Mouse (Mus musculus) c-Kit-positive CD71-positive TER-119-negative erythroid progenitor cells, embryonic 14.5 days (primary cell): ENCODE measurements around the gene Rab37.

ENCODE experiments used
- DNase-seq: peaks from one replicate; pipeline ENCODE4 v3.0.0-alpha.2; 2013; ENCODE audit warnings: low read depth

Rab37 gene

GRCm38 (mm10) chr11:115167631-115168249 is 76.5 kb downstream of the Rab37 start:
- DNase-seq = no peak

- DNase-seq = no peak
Measured at GRCm38 (mm10) chr11:115169430-115169829, 78.2 kb downstream of the Rab37 start.

GRCm38 (mm10) chr11:115171125-115171524 is 79.9 kb downstream of the Rab37 start:
- DNase-seq = no peak

GRCm38 (mm10) chr11:115172825-115173287 is 81.6 kb downstream of the Rab37 start:
- DNase-seq = no peak

GRCm38 (mm10) chr11:115173549-115174339 is 82.5 kb downstream of the Rab37 start:
- no peak for DNase-seq

GRCm38 (mm10) chr11:115176399-115177190 is 85.4 kb downstream of the Rab37 start:
- no peak for DNase-seq

GRCm38 (mm10) chr11:115177559-115178195 is 86.4 kb downstream of the Rab37 start:
- no peak for DNase-seq

GRCm38 (mm10) chr11:115178766-115179165 is 87.5 kb downstream of the Rab37 start:
- DNase-seq = no peak

- no peak for DNase-seq
Measured at GRCm38 (mm10) chr11:115179191-115179590, 88.0 kb downstream of the Rab37 start.

GRCm38 (mm10) chr11:115179881-115180280 is 88.7 kb downstream of the Rab37 start:
- no peak for DNase-seq

- peak; percentile 67 for DNase-seq
Measured at GRCm38 (mm10) chr11:115181913-115182638, 90.8 kb downstream of the Rab37 start.

GRCm38 (mm10) chr11:115184973-115185372 is 93.7 kb downstream of the Rab37 start:
- no peak for DNase-seq

GRCm38 (mm10) chr11:115187224-115187639 is 96.0 kb downstream of the Rab37 start, which contains the start of gene Tmem104:
Tmem104 (plus strand) TSS chr11:115187487.
- DNase-seq = peak; percentile 97

- no peak for DNase-seq
Measured at GRCm38 (mm10) chr11:115187693-115188092, 96.5 kb downstream of the Rab37 start, which contains the start of gene Nat9. Nat9 (minus strand) TSS chr11:115187859.

- DNase-seq = no peak
Measured at GRCm38 (mm10) chr11:115188539-115189231, 97.5 kb downstream of the Rab37 start.

GRCm38 (mm10) chr11:115189304-115189703 is 98.1 kb downstream of the Rab37 start:
- no peak for DNase-seq

- no peak for DNase-seq
Measured at GRCm38 (mm10) chr11:115192180-115192579, 100.9 kb downstream of the Rab37 start.

GRCm38 (mm10) chr11:115194693-115195092 is 103.5 kb downstream of the Rab37 start:
- DNase-seq = peak; percentile 57

- DNase-seq = no peak
Measured at GRCm38 (mm10) chr11:115195933-115196332, 104.7 kb downstream of the Rab37 start.

GRCm38 (mm10) chr11:115197558-115197957 is 106.3 kb downstream of the Rab37 start:
- no peak for DNase-seq
